Mouse (Mus musculus) heart, adult 2 months (tissue): ENCODE data around the gene Tgfbr2. TPM values are rescaled to one million over a fixed set of nuclear protein-coding genes. Genes with fewer than 3 reads are reported as not detected.

Source experiments
- DNase-seq, 2 experiments: peaks; one replicate each; pipeline ENCODE4 v3.0.0; 2021
- H3K27ac ChIP-seq: fragments of 200-600 bp; 2 replicates; pipeline ENCODE4 v1.8.1; 2022
- H3K27me3 ChIP-seq: fragments of 200-500 bp; 2 replicates; pipeline ENCODE4 v1.6.1; 2012; ENCODE audit warnings: mild to moderate bottlenecking, low read length, inconsistent platforms, mixed read lengths; ENCODE audit not compliant: control insufficient read depth, insufficient read depth
- H3K36me3 ChIP-seq: fragments of 200-500 bp; 2 replicates; pipeline ENCODE4 v1.6.1; 2012; ENCODE audit warnings: low read length, inconsistent platforms; ENCODE audit not compliant: control insufficient read depth, insufficient read depth
- H3K4me1 ChIP-seq: fragments of 200-500 bp; 2 replicates; pipeline ENCODE4 v1.6.1; 2011; ENCODE audit warnings: low read length; ENCODE audit not compliant: control insufficient read depth, insufficient read depth
- H3K4me3 ChIP-seq: fragments of 200-600 bp; 2 replicates; pipeline ENCODE4 v1.8.1; 2022
- H3K79me2 ChIP-seq: fragments of 200-500 bp; replicated peaks from 2 replicates; pipeline ENCODE4 v1.6.1; 2012; ENCODE audit warnings: mild to moderate bottlenecking, inconsistent platforms, low read length, moderate library complexity, mixed read lengths; ENCODE audit not compliant: control insufficient read depth, insufficient read depth
- H3K9ac ChIP-seq: fragments of 200-500 bp; 2 replicates; pipeline ENCODE4 v1.6.1; 2012; ENCODE audit warnings: low read depth, mild to moderate bottlenecking, control low read depth, inconsistent platforms, low read length, mixed read lengths
- CTCF ChIP-seq: fragments of 200-600 bp; IDR thresholded peaks from 2 replicates; pipeline ENCODE4 v1.8.1; 2022; ENCODE audit warnings: antibody characterized with exemption, mild to moderate bottlenecking, moderate library complexity
- EP300 ChIP-seq: fragments of 200-500 bp; IDR thresholded peaks from 2 replicates; pipeline ENCODE4 v1.6.1; 2011; ENCODE audit warnings: low read depth, low read length, control low read depth; ENCODE audit not compliant: insufficient read depth
- POLR2A ChIP-seq: fragments of 200-500 bp; IDR thresholded peaks from 2 replicates; pipeline ENCODE4 v1.6.1; 2011; ENCODE audit warnings: mild to moderate bottlenecking, low read depth, low read length, control low read depth; ENCODE audit not compliant: insufficient read depth
- WGBS: fragments of 180-500 bp; shearing (Covaris S2); methylation state at CpG from one replicate; pipeline ENCODE4 v1.1.7; 2018; 5-methylcytosine and 5-hydroxymethylcytosine counted together
- intact Hi-C: fragments of 180-260 bp; cut with DNase I; formaldehyde crosslinking; loops from one replicate; pipeline ENCODE4 v1.15.1; 2025
- polyA plus RNA-seq: library from polyadenylated mRNA; depleted of rRNA; stranded (reverse); fragments of >200 nt; gene quantifications from 2 replicates; pipeline ENCODE4 v1.2.3, GENCODE M21; 2012
- total RNA-seq, 2 experiments: library from RNA; stranded (reverse); gene quantifications; 2 replicates each; pipeline ENCODE4 v1.2.3; 2021

The Tgfbr2 gene
- total and polyA plus RNA-seq, 3 experiments: 23.8 to 36.3 (median 32.5) TPM

DNA sequence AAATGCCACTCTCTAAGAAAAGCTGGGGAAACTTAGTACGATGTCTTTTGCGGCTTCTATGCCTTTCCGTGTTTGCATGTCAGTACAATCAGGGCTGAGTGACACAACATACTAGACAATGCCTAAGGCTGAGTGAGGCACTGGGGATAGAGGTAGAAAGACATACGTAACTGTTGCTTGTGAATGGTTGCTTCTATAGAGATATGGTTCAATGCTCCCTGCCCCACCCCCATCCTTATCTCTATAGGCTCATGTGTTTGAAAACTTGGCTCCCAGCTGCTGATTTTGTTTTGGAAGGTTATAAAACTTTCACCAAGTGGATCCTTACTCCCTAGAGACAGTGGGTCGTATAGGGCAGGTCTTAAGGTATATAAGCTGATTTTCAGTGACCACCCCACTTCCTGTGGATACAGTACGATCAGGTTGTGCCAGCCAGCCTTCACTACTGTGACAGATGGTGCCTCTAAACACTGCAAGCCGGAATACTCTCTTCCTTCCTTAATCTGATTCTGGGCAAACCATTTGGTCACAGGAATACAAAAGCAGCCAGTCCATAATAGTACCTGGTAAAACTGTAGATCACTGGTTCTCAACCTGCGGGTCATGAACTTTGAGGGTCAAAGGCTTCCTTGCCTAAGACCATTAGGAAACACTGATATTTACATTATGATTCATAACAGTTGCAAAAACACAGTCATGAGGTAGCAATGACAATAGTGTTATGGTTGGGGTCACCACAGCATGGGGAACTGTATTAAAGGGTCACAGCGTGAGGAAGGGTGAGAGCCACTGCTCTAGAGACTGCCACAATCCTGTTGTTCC is 63.8 kb downstream of the Tgfbr2 start:
- Histone ChIP-seq H3K27ac (no peak overlapping the region), H3K36me3 (peaks cover 11% of the 10 kb centered on the region), H3K27me3 (no peaks in the 10 kb centered on the region), H3K4me1 (peaks cover 4% of the 10 kb centered on the region), H3K4me3 (no peak overlapping the region), H3K79me2 (no peaks in the 10 kb centered on the region), H3K9ac (no peak overlapping the region)
- WGBS: 80% methylated on average over 9 of the region's 9 CpGs
- TF ChIP-seq POLR2A (no peak), EP300 (no peak), CTCF (no peak)
- intact Hi-C loops: no loop called here
- no peak for DNase-seq

DNA sequence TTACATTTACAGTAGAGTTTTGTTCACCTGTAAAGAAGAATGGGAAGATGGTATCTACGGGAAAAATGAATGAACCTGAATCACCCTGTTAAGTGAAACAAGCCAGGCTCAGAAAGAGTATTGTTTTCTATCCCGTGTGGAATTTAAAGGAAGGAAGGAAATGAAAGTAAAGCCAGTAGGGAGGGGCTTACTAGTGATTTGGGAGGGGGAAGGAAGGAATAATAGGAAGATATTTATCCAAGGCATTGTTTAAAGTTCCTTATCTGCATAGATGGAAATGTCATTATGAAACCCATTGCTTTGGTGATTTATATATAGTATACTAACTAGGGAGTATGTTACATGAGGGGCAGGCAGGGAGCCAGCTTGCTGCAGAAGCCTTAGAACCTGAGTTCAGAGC is 66.4 kb downstream of the Tgfbr2 start:
- TF ChIP-seq CTCF (no peak), POLR2A (no peak), EP300 (no peak)
- Histone ChIP-seq H3K9ac (no peak overlapping the region), H3K27me3 (no peaks in the 10 kb centered on the region), H3K4me1 (peaks cover 2% of the 10 kb centered on the region; the same call in 1 of the 2 replicates), H3K27ac (peak overlapping the region; percentile 40; the same call in 1 of the 2 replicates), H3K4me3 (no peak overlapping the region), H3K36me3 (peaks cover 4% of the 10 kb centered on the region), H3K79me2 (peaks cover 2% of the 10 kb centered on the region; the same call in 1 of the 2 replicates)
- DNase-seq: no peak
- WGBS: 40% methylated on average over 2 of the region's 2 CpGs
- intact Hi-C loops: loop anchor here (5.0 kb wide), 1 partner anchor 359 kb away; no protein-coding TSS in a partner anchor

DNA sequence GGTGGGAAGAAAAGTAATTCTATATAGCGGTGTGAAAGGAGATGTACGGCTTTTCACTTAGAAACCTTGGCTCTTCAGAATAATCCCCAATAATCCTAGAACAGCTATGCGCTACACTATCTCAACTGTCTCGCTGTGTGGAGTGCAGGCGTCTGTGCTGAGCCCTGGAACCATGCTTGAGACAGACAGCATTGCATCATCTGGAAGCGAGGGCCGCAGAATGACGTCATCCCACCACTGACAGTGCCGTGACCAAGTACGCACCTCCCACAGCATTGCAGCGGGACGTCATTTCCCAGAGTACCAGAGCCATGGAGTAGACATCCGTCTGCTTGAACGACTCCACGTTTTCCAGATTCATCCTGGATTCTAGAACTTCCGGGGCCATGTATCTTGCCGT is 70.4 kb downstream of the Tgfbr2 start:
- intact Hi-C loops: loop anchor here (5.0 kb wide), 1 partner anchor 363 kb away; no protein-coding TSS in a partner anchor
- Histone ChIP-seq H3K4me1 (peaks cover 5% of the 10 kb centered on the region; the same call in 1 of the 2 replicates), H3K27ac (no peak overlapping the region), H3K4me3 (no peak overlapping the region), H3K36me3 (peaks cover 6% of the 10 kb centered on the region), H3K27me3 (no peaks in the 10 kb centered on the region), H3K79me2 (peaks cover 2% of the 10 kb centered on the region; the same call in 1 of the 2 replicates), H3K9ac (no peak overlapping the region)
- 69% methylated on average over 17 of the region's 17 CpGs for WGBS
- no peak for DNase-seq
- TF ChIP-seq POLR2A: no peak

- Histone ChIP-seq H3K4me1 (peaks cover 6% of the 10 kb centered on the region; the same call in 1 of the 2 replicates), H3K27me3 (no peaks in the 10 kb centered on the region), H3K4me3 (no peak overlapping the region), H3K9ac (no peak overlapping the region), H3K27ac (peak overlapping the region; percentile 2; the same call in 1 of the 2 replicates), H3K79me2 (peaks cover 2% of the 10 kb centered on the region; the same call in 1 of the 2 replicates), H3K36me3 (peaks cover 3% of the 10 kb centered on the region)
- WGBS: 46% methylated on average over 11 of the region's 11 CpGs
- intact Hi-C loops: no loop called here
- no peak for DNase-seq
- TF ChIP-seq EP300: no peak
- no peak for TF ChIP-seq POLR2A
- TF ChIP-seq CTCF: no peak
These were observed 73.3 kb downstream of the Tgfbr2 start for GRCm38 (mm10) chr9:116101842-116102241.

DNA sequence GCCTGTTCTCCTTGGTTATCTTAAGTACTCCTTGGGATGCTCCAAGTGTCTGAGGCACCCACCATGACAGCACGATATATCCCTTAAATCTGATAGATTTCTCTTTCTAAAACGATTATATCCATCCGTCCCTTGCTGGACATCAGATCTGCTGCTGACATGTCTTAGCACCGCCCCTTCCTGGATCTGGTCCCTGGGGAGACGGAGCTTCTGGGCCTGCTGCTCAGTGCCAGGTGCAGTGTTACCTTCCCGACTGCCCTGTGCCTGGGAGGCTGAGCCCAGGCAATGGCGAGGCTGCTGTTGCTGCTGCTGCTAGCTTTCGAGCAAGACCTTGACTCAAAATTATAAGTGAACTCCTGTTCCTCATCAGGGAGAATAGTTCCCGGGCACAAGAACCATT is 75.1 kb downstream of the Tgfbr2 start:
- Histone ChIP-seq H3K27me3 (no peaks in the 10 kb centered on the region), H3K79me2 (0 out of 2 replicates have a peak, but pooled peaks cover 2% of the 10 kb centered on the region), H3K27ac (peak overlapping the region; percentile 31; the same call in 1 of the 2 replicates), H3K4me1 (peaks cover 6% of the 10 kb centered on the region; the same call in 1 of the 2 replicates), H3K4me3 (no peak overlapping the region), H3K9ac (no peak overlapping the region), H3K36me3 (peaks cover 3% of the 10 kb centered on the region)
- intact Hi-C loops: no loop called here
- no peak for DNase-seq
- TF ChIP-seq POLR2A (no peak), EP300 (no peak), CTCF (no peak)
- 60% methylated on average over 9 of the region's 9 CpGs for WGBS

DNA sequence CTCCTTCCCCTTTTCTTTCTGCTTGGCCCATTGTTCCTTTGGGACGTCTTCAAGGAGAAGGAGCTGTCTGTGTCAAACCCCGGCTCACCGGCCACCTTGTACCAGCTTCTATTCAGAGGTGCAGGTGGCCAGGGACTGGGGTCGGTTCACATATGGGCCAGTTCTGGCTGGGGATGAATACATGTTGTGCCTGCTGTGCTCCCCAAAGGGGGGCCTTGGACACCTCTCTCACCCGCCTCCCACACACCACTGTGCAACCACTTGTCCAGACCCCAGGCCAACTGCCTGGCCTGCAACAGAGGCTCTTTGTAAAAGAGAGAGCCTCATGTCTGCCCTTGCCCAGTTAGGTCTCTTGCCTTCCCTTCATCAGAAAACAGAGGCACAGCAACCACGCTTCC is 75.6 kb downstream of the Tgfbr2 start:
- intact Hi-C loops: no loop called here
- H3K27ac ChIP-seq: peak overlapping the region; percentile 31; the same call in 1 of the 2 replicates
- peaks cover 3% of the 10 kb centered on the region for H3K36me3 ChIP-seq

More for the DNA sequence above, 75.6 kb downstream of the Tgfbr2 start:
- no peak overlapping the region for H3K4me3 ChIP-seq
- TF ChIP-seq CTCF (no peak), EP300 (no peak), POLR2A (no peak)
- H3K4me1 ChIP-seq: peaks cover 4% of the 10 kb centered on the region; the same call in 1 of the 2 replicates
- 69% methylated on average over 6 of the region's 6 CpGs for WGBS
- no peaks in the 10 kb centered on the region for H3K27me3 ChIP-seq
- H3K79me2 ChIP-seq: no peaks in the 10 kb centered on the region
- no peak for DNase-seq
- no peak overlapping the region for H3K9ac ChIP-seq
